19 mouse cellular contexts compared by ENCODE assay signal in genomic region chr12:108756611-108757010, GRCm38 (mm10). TPM values are rescaled to one million over a fixed set of nuclear protein-coding genes. Genes with fewer than 3 reads are reported as not detected.
A peak's percentile ranks its signal among the peaks of the same experiment; 100 is the strongest.
DNase-seq lines count a peak whose midpoint lies in the region; ATAC-seq and TF ChIP-seq lines count a peak whose summit lies in the region.
"Had no signal": no experiment of that assay in that cellular context is flagged by ENCODE, and none has a peak within 500 bp of the region (broad histone marks: within the 10 kb centered on the region; RNA-seq: fewer than 3 reads in every experiment).

No protein-coding gene starts in this region.

- 94% methylated on average over 10 of the region's 10 CpGs for WGBS in midbrain, embryonic 11.5 days
- 92% methylated on average over 10 of the region's 10 CpGs for WGBS in midbrain, embryonic 15.5 days

- H3K4me1 ChIP-seq in midbrain, embryonic 11.5 days (ENCODE audit: control insufficient read depth, insufficient read depth, low read length): peaks cover 2% of the 10 kb centered on the region
- H3K4me1 ChIP-seq in midbrain, embryonic 15.5 days: no peaks in the 10 kb centered on the region
- H3K4me1 ChIP-seq in MEL (ENCODE audit: control insufficient read depth in 1 of 2, insufficient read depth in 2 of 2, low read length in 2 of 2): peaks cover 3 to 16% of the 10 kb centered on the region in 2 experiments
- H3K4me1 ChIP-seq: lung, embryonic 15.5 days had no signal

- no peak overlapping the region for H3K9ac ChIP-seq in midbrain, embryonic 11.5 days (ENCODE audit: low read length)
- H3K9ac ChIP-seq in midbrain, embryonic 15.5 days: no peak overlapping the region
- no peak overlapping the region for H3K9ac ChIP-seq in MEL (ENCODE audit: control insufficient read depth, low read depth, low read length, poor library complexity, severe bottlenecking)
- H3K9ac ChIP-seq: forebrain, embryonic 15.5 days; midbrain, embryonic 12.5 days had no signal

- H3K4me2 ChIP-seq in midbrain, embryonic 11.5 days: no peak overlapping the region
- no peak overlapping the region for H3K4me2 ChIP-seq in midbrain, embryonic 15.5 days

- no peak for TF ChIP-seq POLR2A in MEL (IDR thresholded peaks at IDR 0.05; ENCODE audit: control insufficient read depth in 1 of 2, insufficient read depth in 1 of 2, low read depth in 1 of 2, low read length in 2 of 2, poor library complexity in 1 of 2)

- no peak for TF ChIP-seq RAD21 in MEL (IDR thresholded peaks at IDR 0.05; ENCODE audit: low read depth, low read length)

- ATAC-seq in midbrain, embryonic 11.5 days (ENCODE audit: low FRiP score): no peak
- ATAC-seq in midbrain, embryonic 15.5 days (replicated peaks): no peak
- ATAC-seq: CD4-positive, CD25-positive, alpha-beta regulatory T cell, adult 4 months had no signal

- no peak for TF ChIP-seq CTCF in MEL (IDR thresholded peaks at IDR 0.05 in 2 of 3, conservative IDR thresholded peaks at IDR 0.05 in 1 of 3; ENCODE audit: control insufficient read depth in 1 of 3, insufficient read depth in 1 of 3, low read depth in 2 of 3, low read length in 3 of 3, poor library complexity in 1 of 3, severe bottlenecking in 1 of 3)

- no peaks in the 10 kb centered on the region for H3K36me3 ChIP-seq in midbrain, embryonic 11.5 days (ENCODE audit: control insufficient read depth, insufficient read depth, low read length)
- no peaks in the 10 kb centered on the region for H3K36me3 ChIP-seq in midbrain, embryonic 15.5 days (replicated peaks)
- peaks cover 0 to 9% of the 10 kb centered on the region in 2 experiments; a peak in 2 of 4 replicates for H3K36me3 ChIP-seq in MEL (ENCODE audit: control insufficient read depth in 1 of 2, insufficient read depth in 2 of 2, low read length in 2 of 2)
- H3K36me3 ChIP-seq: forebrain, embryonic 15.5 days; hindbrain, embryonic 10.5 days; lung, embryonic 15.5 days; midbrain, embryonic 12.5 days; neural tube, embryonic 13.5 days had no signal

- H3K9me3 ChIP-seq in midbrain, embryonic 11.5 days (ENCODE audit: control insufficient read depth, low read length): no peaks in the 10 kb centered on the region
- H3K9me3 ChIP-seq in midbrain, embryonic 15.5 days: no peaks in the 10 kb centered on the region
- H3K9me3 ChIP-seq in MEL (replicated peaks; ENCODE audit: insufficient read depth, low read length): no peaks in the 10 kb centered on the region
- H3K9me3 ChIP-seq: forebrain, embryonic 15.5 days; hindbrain, embryonic 10.5 days; lung, embryonic 15.5 days; midbrain, embryonic 12.5 days; neural tube, embryonic 13.5 days had no signal

- H3K4me3 ChIP-seq in midbrain, embryonic 11.5 days (ENCODE audit: low read depth, low read length): no peak overlapping the region
- no peak overlapping the region for H3K4me3 ChIP-seq in midbrain, embryonic 15.5 days
- no peak overlapping the region for H3K4me3 ChIP-seq in MEL (ENCODE audit: control insufficient read depth in 1 of 2, insufficient read depth in 1 of 2, low read depth in 2 of 2, low read length in 2 of 2)

- no peak for TF ChIP-seq EP300 in MEL (IDR thresholded peaks at IDR 0.05; ENCODE audit: low read depth in 1 of 2, low read length in 2 of 2)

- H3K79me2 ChIP-seq in MEL (ENCODE audit: control insufficient read depth, insufficient read depth, low read length, poor library complexity): no peaks in the 10 kb centered on the region

- DNase-seq in embryo, embryonic 10.5 days (ENCODE audit: low spot score): peak; percentile 17
- no peak for DNase-seq in embryo, embryonic 9.5 days (ENCODE audit: extremely low spot score)
- peak; percentile 84 for DNase-seq in midbrain, embryonic 11.5 days (ENCODE audit: low spot score, missing footprints)
- peak; percentile 36 for DNase-seq in MEL (ENCODE audit: low read depth, low spot score)
- DNase-seq in urinary bladder, postnatal 36 days (ENCODE audit: low spot score in 2 of 2): no peak
- DNase-seq in frontal cortex, adult 2 months (ENCODE audit: extremely low spot score in 1 of 2, low spot score in 1 of 2): no peak
- DNase-seq: cerebellum, adult 9-11 months; gastrocnemius, postnatal 25 days; kidney, adult 9 months; kidney, postnatal 25 days; left cerebral cortex, postnatal 4 days; thymus, adult 18-20 months had no signal

- no peak overlapping the region for H3K27ac ChIP-seq in midbrain, embryonic 11.5 days (ENCODE audit: low read depth, low read length)
- H3K27ac ChIP-seq in midbrain, embryonic 15.5 days: no peak overlapping the region
- H3K27ac ChIP-seq in MEL (ENCODE audit: control insufficient read depth, low read depth, low read length): no peak overlapping the region
- H3K27ac ChIP-seq: forebrain, embryonic 15.5 days; hindbrain, embryonic 10.5 days; lung, embryonic 15.5 days; midbrain, embryonic 12.5 days; neural tube, embryonic 13.5 days had no signal

- H3K27me3 ChIP-seq in midbrain, embryonic 11.5 days (ENCODE audit: control insufficient read depth, insufficient read depth, low read length): no peaks in the 10 kb centered on the region
- no peaks in the 10 kb centered on the region for H3K27me3 ChIP-seq in midbrain, embryonic 15.5 days (replicated peaks)
- H3K27me3 ChIP-seq in MEL (ENCODE audit: control insufficient read depth in 1 of 2, insufficient read depth in 2 of 2, low read length in 2 of 2): no peaks in the 10 kb centered on the region
- H3K27me3 ChIP-seq: forebrain, embryonic 15.5 days; lung, embryonic 15.5 days; midbrain, embryonic 12.5 days; neural tube, embryonic 13.5 days had no signal

TF ChIP-seq in MEL, 35 proteins besides CTCF, POLR2A, EP300 and RAD21:
- no peak for TF ChIP-seq GATA1 (IDR thresholded peaks at IDR 0.05; ENCODE audit: low read depth, low read length)
- no peak for TF ChIP-seq TCF12 (IDR thresholded peaks at IDR 0.05; ENCODE audit: low read depth, low read length)
- no peak for TF ChIP-seq GABPA (IDR thresholded peaks at IDR 0.05; ENCODE audit: low read depth, low read length)
- TF ChIP-seq ZKSCAN1 (IDR thresholded peaks at IDR 0.05; ENCODE audit: low read depth, low read length): no peak
- TF ChIP-seq E2F4 (IDR thresholded peaks at IDR 0.05; ENCODE audit: borderline replicate concordance, low read depth, low read length): no peak
- no peak for TF ChIP-seq MXI1 (IDR thresholded peaks at IDR 0.05; ENCODE audit: low read depth, low read length)
- TF ChIP-seq CHD2 (IDR thresholded peaks at IDR 0.05; ENCODE audit: low read length): no peak
- TF ChIP-seq POLR2AphosphoS5 (IDR thresholded peaks at IDR 0.05; ENCODE audit: borderline replicate concordance, low read depth, low read length): no peak
- TF ChIP-seq TBP (IDR thresholded peaks at IDR 0.05; ENCODE audit: low read depth, low read length): no peak
- TF ChIP-seq HCFC1 (IDR thresholded peaks at IDR 0.05; ENCODE audit: low read depth, low read length): no peak
- no peak for TF ChIP-seq SMC3 (IDR thresholded peaks at IDR 0.05; ENCODE audit: low read depth, low read length)
- TF ChIP-seq ZC3H11A (IDR thresholded peaks at IDR 0.05; ENCODE audit: low read depth, low read length): no peak
- no peak for TF ChIP-seq ZNF384 (IDR thresholded peaks at IDR 0.05; ENCODE audit: low read depth, low read length)
- TF ChIP-seq KAT2A (conservative IDR thresholded peaks at IDR 0.05; ENCODE audit: low read depth, low read length): no peak
- no peak for TF ChIP-seq USF1 (IDR thresholded peaks at IDR 0.05; ENCODE audit: low read depth, low read length)
- no peak for TF ChIP-seq MEF2A (IDR thresholded peaks at IDR 0.05; ENCODE audit: extremely low read depth, insufficient replicate concordance, low read depth, low read length, poor library complexity, severe bottlenecking)
- TF ChIP-seq NELFE (IDR thresholded peaks at IDR 0.05; ENCODE audit: low read depth, low read length): no peak
- TF ChIP-seq ELF1 (IDR thresholded peaks at IDR 0.05; ENCODE audit: low read depth, low read length): no peak
- TF ChIP-seq MYB (IDR thresholded peaks at IDR 0.05; ENCODE audit: low read depth, low read length): no peak
- TF ChIP-seq ETS1 (IDR thresholded peaks at IDR 0.05; ENCODE audit: low read depth, low read length): no peak
TF ChIP-seq in MEL: peak in this region for 0.

RNA-seq across cellular contexts. Expression of gene Yy1, which starts 36.2 kb away (rescaled TPM):
- polyA plus RNA-seq in midbrain, embryonic 11.5 days (2014; fragmentation: Nextera tagmentation; extraction: Ambion mirVana): 19.0 and 19.5 TPM in 2 replicates
- polyA plus RNA-seq in midbrain, embryonic 15.5 days (2015; fragmentation: Nextera tagmentation; extraction: Ambion mirVana): 12.9 TPM in 2 replicates
- total RNA-seq in MEL (2012; rRNA removed): 34.9 and 37.1 TPM in 2 replicates
- 10 to 100 TPM; 52.1 to 62.4 TPM for polyA plus RNA-seq in MEL (2012; ENCODE audit: insufficient read depth in 1 of 2, insufficient read length in 2 of 2, low read depth in 1 of 2, low replicate concordance in 2 of 2, missing spikeins in 1 of 2)
- polyA plus RNA-seq in frontal cortex, adult 2 months (2012; rRNA removed): 25.0 and 25.2 TPM in 2 replicates

RNA-seq across cellular contexts. Expression of gene Degs2, which starts 54.5 kb away (rescaled TPM):
- polyA plus RNA-seq in midbrain, embryonic 11.5 days (2014; fragmentation: Nextera tagmentation; extraction: Ambion mirVana): 1.0 TPM in 2 replicates
- polyA plus RNA-seq in midbrain, embryonic 15.5 days (2015; fragmentation: Nextera tagmentation; extraction: Ambion mirVana): 3.2 and 3.4 TPM in 2 replicates
- total RNA-seq in MEL (2012; rRNA removed): not detected in 2 replicates
- not detected for polyA plus RNA-seq in MEL (2012; ENCODE audit: insufficient read depth in 1 of 2, insufficient read length in 2 of 2, low read depth in 1 of 2, low replicate concordance in 2 of 2, missing spikeins in 1 of 2)
- 8.4 and 9.4 TPM in 2 replicates for polyA plus RNA-seq in frontal cortex, adult 2 months (2012; rRNA removed)
- total RNA-seq: left cerebral cortex, postnatal 4 days had no signal

Comparison
In these comparisons a context has a peak if more than half of its experiments do, and no peak if none do; other contexts are left out.
1. DNase-seq: peak in embryo, embryonic 10.5 days (single experiment), midbrain, embryonic 11.5 days (single experiment) and MEL (single experiment); none in embryo, embryonic 9.5 days (single experiment), urinary bladder, postnatal 36 days (0 of 2) and frontal cortex, adult 2 months (0 of 2).